Mouse (Mus musculus): Measurements from ENCODE around the gene Acot5. TPM values are rescaled to one million over a fixed set of nuclear protein-coding genes. Genes with fewer than 3 reads are reported as not detected.
"Not testable (repeated sequence)": the region's sequence is repeated elsewhere in the genome, so short reads cannot be mapped to it uniquely, and the experiment has no call there.

Acot5 gene
- polyA plus RNA-seq, 1 experiment from 2014 or later, result not detected

GRCm38 (mm10) chr12:84038691-84039111 is 30.4 kb upstream of the Acot5 start, which contains the start of gene Gm49366:
Gene Gm49366, plus strand, starts transcription at chr12:84038935.
- Histone ChIP-seq H3K4me3 (peak within 1 kb of the TSS; percentile 48), H3K27me3 (replicated peaks) (peaks cover 20% of the 10 kb centered on the region), H3K4me2 (peak within 1 kb of the TSS; percentile 67), H3K27ac (0 out of 2 replicates have a peak within 1 kb of the TSS, but pooled peaks have one; percentile 25), H3K9ac (peak within 1 kb of the TSS; percentile 35)
- ATAC-seq, result peak; percentile 40; the same call in 1 of the 2 replicates
- not testable (repeated sequence) for H3K9me3 ChIP-seq (replicated peaks); H3K4me1 ChIP-seq; H3K36me3 ChIP-seq
- 3% methylated on average over 39 of the region's 39 CpGs for WGBS (ENCODE audit: insufficient replicate concordance)

GRCm38 (mm10) chr12:84042248-84042647 is 26.9 kb upstream of the Acot5 start:
- no peaks in the 10 kb centered on the region for H3K9me3 ChIP-seq (replicated peaks)
- no peaks in the 10 kb centered on the region for H3K4me1 ChIP-seq
- H3K9ac ChIP-seq, result no peak overlapping the region
- WGBS (ENCODE audit: insufficient replicate concordance), result 64% methylated on average over 5 of the region's 5 CpGs
- 0 out of 2 replicates have a peak, but pooled peaks have one; percentile 37 for ATAC-seq
- H3K27ac ChIP-seq, result peak overlapping the region; percentile 73; the same call in 1 of the 2 replicates
- peaks cover 20% of the 10 kb centered on the region for H3K27me3 ChIP-seq (replicated peaks)
- H3K4me3 ChIP-seq, result no peak overlapping the region
- H3K36me3 ChIP-seq, result no peaks in the 10 kb centered on the region; the same call in 1 of the 2 replicates
- no peak overlapping the region for H3K4me2 ChIP-seq

GRCm38 (mm10) chr12:84044045-84044444 is 25.1 kb upstream of the Acot5 start:
- Histone ChIP-seq H3K4me3 (no peak overlapping the region), H3K4me2 (no peak overlapping the region), H3K9ac (no peak overlapping the region), H3K27me3 (replicated peaks) (peaks cover 2% of the 10 kb centered on the region), H3K9me3 (replicated peaks) (0 out of 2 replicates have a peak, but pooled peaks cover 6% of the 10 kb centered on the region), H3K36me3 (no peaks in the 10 kb centered on the region; the same call in 1 of the 2 replicates), H3K27ac (no peak overlapping the region), H3K4me1 (no peaks in the 10 kb centered on the region)
- ATAC-seq, result no peak
- 62% methylated on average over 2 of the region's 2 CpGs for WGBS (ENCODE audit: insufficient replicate concordance)

- Histone ChIP-seq H3K9me3 (replicated peaks) (0 out of 2 replicates have a peak, but pooled peaks cover 6% of the 10 kb centered on the region), H3K9ac (no peak overlapping the region), H3K36me3 (no peaks in the 10 kb centered on the region), H3K4me3 (no peak overlapping the region), H3K27me3 (replicated peaks) (peaks cover 8% of the 10 kb centered on the region; the same call in 1 of the 2 replicates), H3K4me1 (no peaks in the 10 kb centered on the region), H3K27ac (no peak overlapping the region), H3K4me2 (no peak overlapping the region)
- 81% methylated on average over 1 of the region's 1 CpGs for WGBS (ENCODE audit: insufficient replicate concordance)
- no peak for ATAC-seq
Measured at GRCm38 (mm10) chr12:84046906-84047305, 22.2 kb upstream of the Acot5 start.

GRCm38 (mm10) chr12:84050744-84051143 is 18.4 kb upstream of the Acot5 start:
- H3K9ac ChIP-seq; H3K4me3 ChIP-seq; H3K27ac ChIP-seq; ATAC-seq; H3K9me3 ChIP-seq (replicated peaks); H3K36me3 ChIP-seq; H3K4me1 ChIP-seq; H3K4me2 ChIP-seq: not testable (repeated sequence)
- H3K27me3 ChIP-seq (replicated peaks), result peaks cover 41% of the 10 kb centered on the region
- 72% methylated on average over 5 of the region's 5 CpGs for WGBS (ENCODE audit: insufficient replicate concordance)

- ATAC-seq, result no peak
- peaks cover 41% of the 10 kb centered on the region for H3K27me3 ChIP-seq (replicated peaks)
- H3K4me3 ChIP-seq, result peak within 1 kb of the TSS; percentile 45; the same call in 1 of the 2 replicates
- peak within 1 kb of the TSS; percentile 40 for H3K27ac ChIP-seq
- no peaks in the 10 kb centered on the region for H3K4me1 ChIP-seq
- H3K9ac ChIP-seq, result no peak within 1 kb of the TSS
- H3K9me3 ChIP-seq (replicated peaks), result 0 out of 2 replicates have a peak, but pooled peaks cover 6% of the 10 kb centered on the region
- peak within 1 kb of the TSS; percentile 63; the same call in 1 of the 2 replicates for H3K4me2 ChIP-seq
- H3K36me3 ChIP-seq, result no peaks in the 10 kb centered on the region
- WGBS (ENCODE audit: insufficient replicate concordance), result 32% methylated on average over 5 of the region's 5 CpGs
Measured at GRCm38 (mm10) chr12:84051937-84052474, 17.1 kb upstream of the Acot5 start, which contains the start of gene Acot3. Gene Acot3, plus strand, starts transcription at chr12:84052144.

GRCm38 (mm10) chr12:84052609-84053008 is 16.5 kb upstream of the Acot5 start:
- Histone ChIP-seq H3K27me3 (replicated peaks) (peaks cover 41% of the 10 kb centered on the region), H3K27ac (peak overlapping the region; percentile 40), H3K4me2 (peak overlapping the region; percentile 63; the same call in 1 of the 2 replicates), H3K4me3 (0 out of 2 replicates have a peak overlapping the region, but pooled peaks have one; percentile 45), H3K36me3 (no peaks in the 10 kb centered on the region), H3K9ac (no peak overlapping the region), H3K9me3 (replicated peaks) (0 out of 2 replicates have a peak, but pooled peaks cover 6% of the 10 kb centered on the region), H3K4me1 (no peaks in the 10 kb centered on the region)
- ATAC-seq, result no peak
- whole genome bisulfite sequencing (ENCODE audit: insufficient replicate concordance), result 66% methylated on average over 7 of the region's 7 CpGs

GRCm38 (mm10) chr12:84053173-84053572 is 16.0 kb upstream of the Acot5 start:
- 8% methylated on average over 16 of the region's 16 CpGs for WGBS (ENCODE audit: insufficient replicate concordance)
- H3K4me2 ChIP-seq, result peak overlapping the region; percentile 63
- ATAC-seq, result no peak
- peak overlapping the region; percentile 41 for H3K9ac ChIP-seq
- H3K9me3 ChIP-seq (replicated peaks), result 0 out of 2 replicates have a peak, but pooled peaks cover 4% of the 10 kb centered on the region
- H3K4me3 ChIP-seq, result peak overlapping the region; percentile 45
- H3K4me1 ChIP-seq, result no peaks in the 10 kb centered on the region
- H3K27me3 ChIP-seq (replicated peaks), result peaks cover 41% of the 10 kb centered on the region
- peak overlapping the region; percentile 28 for H3K27ac ChIP-seq
- H3K36me3 ChIP-seq, result no peaks in the 10 kb centered on the region

- WGBS (ENCODE audit: insufficient replicate concordance), result 4% methylated on average over 38 of the region's 46 CpGs
Measured at GRCm38 (mm10) chr12:84053679-84054391, 15.3 kb upstream of the Acot5 start.

GRCm38 (mm10) chr12:84060946-84061345 is 8.2 kb upstream of the Acot5 start:
- no peak overlapping the region for H3K4me2 ChIP-seq
- no peaks in the 10 kb centered on the region for H3K36me3 ChIP-seq
- peaks cover 11% of the 10 kb centered on the region for H3K27me3 ChIP-seq (replicated peaks)
- no peak overlapping the region for H3K9ac ChIP-seq
- WGBS (ENCODE audit: insufficient replicate concordance), result 11% methylated on average over 2 of the region's 2 CpGs
- no peak overlapping the region for H3K4me3 ChIP-seq
- no peak for ATAC-seq
- H3K9me3 ChIP-seq (replicated peaks), result no peaks in the 10 kb centered on the region
- no peak overlapping the region for H3K27ac ChIP-seq
- H3K4me1 ChIP-seq, result no peaks in the 10 kb centered on the region

More at GRCm38 (mm10) chr12:84053679-84054391, 15.3 kb upstream of the Acot5 start:
- Histone ChIP-seq H3K4me1 (no peaks in the 10 kb centered on the region), H3K27ac (peak overlapping the region; percentile 20; the same call in 1 of the 2 replicates), H3K4me2 (peak overlapping the region; percentile 63), H3K27me3 (replicated peaks) (peaks cover 41% of the 10 kb centered on the region), H3K9ac (peak overlapping the region; percentile 41), H3K9me3 (replicated peaks) (no peaks in the 10 kb centered on the region), H3K36me3 (no peaks in the 10 kb centered on the region), H3K4me3 (peak overlapping the region; percentile 45)
- ATAC-seq, result no peak

GRCm38 (mm10) chr12:84062336-84062735 is 6.8 kb upstream of the Acot5 start:
- Histone ChIP-seq H3K9me3 (replicated peaks) (no peaks in the 10 kb centered on the region), H3K36me3 (no peaks in the 10 kb centered on the region), H3K4me3 (no peak overlapping the region), H3K9ac (no peak overlapping the region), H3K4me2 (no peak overlapping the region), H3K27ac (no peak overlapping the region), H3K4me1 (no peaks in the 10 kb centered on the region), H3K27me3 (replicated peaks) (peaks cover 20% of the 10 kb centered on the region)
- ATAC-seq, result no peak
- 81% methylated on average over 20 of the region's 20 CpGs for WGBS (ENCODE audit: insufficient replicate concordance)

- Histone ChIP-seq H3K4me2 (no peak overlapping the region), H3K9me3 (replicated peaks) (no peaks in the 10 kb centered on the region), H3K27me3 (replicated peaks) (peaks cover 29% of the 10 kb centered on the region), H3K27ac (no peak overlapping the region), H3K4me3 (no peak overlapping the region), H3K9ac (no peak overlapping the region), H3K4me1 (no peaks in the 10 kb centered on the region), H3K36me3 (no peaks in the 10 kb centered on the region)
- no peak for ATAC-seq
- WGBS (ENCODE audit: insufficient replicate concordance), result 60% methylated on average over 5 of the region's 5 CpGs
Measured at GRCm38 (mm10) chr12:84063228-84063627, 5.9 kb upstream of the Acot5 start.
